Mouse (Mus musculus): ENCODE results near the gene C1qtnf4. TPM values are rescaled to one million over a fixed set of nuclear protein-coding genes. Genes with fewer than 3 reads are reported as not detected.

Gene C1qtnf4
- 390 and 487 TPM in 2 replicates for polyA plus RNA-seq (2012; rRNA removed)

DNA sequence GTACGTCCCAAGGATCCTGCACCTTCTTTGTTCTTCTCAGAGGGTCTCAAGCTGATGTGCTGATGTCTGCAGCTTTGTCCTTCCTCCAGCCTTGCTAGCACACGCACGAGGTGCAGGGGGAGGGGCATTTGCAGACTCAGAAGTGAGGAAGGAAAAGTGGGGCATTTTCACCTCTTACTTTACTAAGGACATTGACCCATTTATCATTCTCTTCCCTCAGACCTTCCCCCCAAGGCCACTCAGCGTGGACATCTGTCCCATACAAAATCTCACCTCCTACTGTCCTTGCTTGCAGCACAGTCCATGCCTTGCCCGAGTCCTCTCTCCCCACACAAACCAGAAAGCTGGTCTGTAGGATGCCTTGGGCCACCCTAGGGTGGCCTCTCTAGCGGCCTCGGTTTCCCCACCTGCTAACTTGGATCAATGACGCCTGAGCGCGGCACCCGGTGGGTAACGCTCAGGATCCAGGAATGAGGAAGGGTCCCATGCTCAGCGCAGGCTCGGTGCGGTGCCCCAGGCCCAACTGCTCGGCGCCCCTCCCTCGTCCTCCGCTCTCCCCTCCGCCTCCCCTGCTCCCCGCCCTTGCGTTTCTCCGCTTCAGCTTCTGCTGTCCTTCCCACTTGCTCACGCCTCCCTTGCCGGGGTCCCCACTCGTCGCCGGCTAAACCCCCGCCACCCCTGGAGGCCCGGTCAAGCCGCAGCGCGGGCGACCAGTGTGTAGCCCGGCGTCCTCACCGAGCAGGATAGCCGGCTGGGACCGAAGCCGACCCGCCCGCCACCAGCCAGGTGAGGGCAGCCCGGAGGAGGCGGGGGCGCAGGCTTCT lies at the start of gene C1qtnf4:
C1qtnf4 (plus strand) TSS at position 643 of the 824 bp plus-strand sequence.
- H3K27ac ChIP-seq (ENCODE audit: control insufficient read depth, insufficient read depth, low read depth, low read length) = no peak within 1 kb of the TSS
- peaks cover 19% of the 10 kb centered on the region for H3K4me1 ChIP-seq (ENCODE audit: control insufficient read depth, insufficient read depth, low read length)
- peak within 1 kb of the TSS; percentile 20 for H3K4me3 ChIP-seq (ENCODE audit: control insufficient read depth, low read depth, low read length)
- H3K27me3 ChIP-seq (ENCODE audit: control insufficient read depth, insufficient read depth, low read length) = no peaks in the 10 kb centered on the region
- TF ChIP-seq CTCF (IDR thresholded peaks at IDR 0.05; ENCODE audit: control insufficient read depth, insufficient read depth, insufficient replicate concordance, low read depth, low read length) (no peak), POLR2A (IDR thresholded peaks at IDR 0.05; ENCODE audit: control insufficient read depth, low read depth, low read length) (0 out of 2 replicates have a peak, but pooled peaks have one; percentile 21)
- H3K36me3 ChIP-seq (ENCODE audit: control insufficient read depth, insufficient read depth, low read length) = no peaks in the 10 kb centered on the region

DNA sequence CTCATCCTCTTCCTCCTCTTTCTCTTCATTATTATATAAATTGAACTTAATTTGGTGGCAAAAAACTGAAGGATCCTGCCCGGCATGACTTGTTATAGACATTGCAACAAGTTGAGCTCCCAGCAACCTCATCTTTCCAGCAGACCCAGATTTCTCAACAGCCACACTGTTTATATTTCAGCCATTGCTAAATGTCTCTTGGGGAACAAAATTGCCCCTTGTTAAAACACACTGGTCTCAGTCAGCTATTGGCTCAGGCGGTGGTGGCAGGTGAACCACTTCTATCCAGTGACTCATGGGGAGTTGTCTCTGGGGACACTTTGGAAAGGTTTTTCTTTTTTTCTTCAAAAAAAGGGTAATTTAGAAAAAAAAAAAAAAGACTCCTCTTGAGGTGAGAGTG lies 47.0 kb upstream of the C1qtnf4 start:
- Histone ChIP-seq H3K4me3 (ENCODE audit: control insufficient read depth, low read depth, low read length) (no peak overlapping the region), H3K27me3 (ENCODE audit: control insufficient read depth, insufficient read depth, low read length) (no peaks in the 10 kb centered on the region), H3K4me1 (ENCODE audit: control insufficient read depth, insufficient read depth, low read length) (no peaks in the 10 kb centered on the region), H3K36me3 (ENCODE audit: control insufficient read depth, insufficient read depth, low read length) (no peaks in the 10 kb centered on the region), H3K27ac (ENCODE audit: control insufficient read depth, insufficient read depth, low read depth, low read length) (no peak overlapping the region)
- TF ChIP-seq CTCF (IDR thresholded peaks at IDR 0.05; ENCODE audit: control insufficient read depth, insufficient read depth, insufficient replicate concordance, low read depth, low read length) = no peak
- no peak for TF ChIP-seq POLR2A (IDR thresholded peaks at IDR 0.05; ENCODE audit: control insufficient read depth, low read depth, low read length)

GRCm38 (mm10) chr2:90843666-90844065 lies 42.0 kb upstream of the C1qtnf4 start:
- TF ChIP-seq CTCF (IDR thresholded peaks at IDR 0.05; ENCODE audit: control insufficient read depth, insufficient read depth, insufficient replicate concordance, low read depth, low read length) (no peak), POLR2A (IDR thresholded peaks at IDR 0.05; ENCODE audit: control insufficient read depth, low read depth, low read length) (no peak)
- Histone ChIP-seq H3K4me3 (ENCODE audit: control insufficient read depth, low read depth, low read length) (no peak overlapping the region), H3K4me1 (ENCODE audit: control insufficient read depth, insufficient read depth, low read length) (peaks cover 3% of the 10 kb centered on the region; the same call in 1 of the 2 replicates), H3K27me3 (ENCODE audit: control insufficient read depth, insufficient read depth, low read length) (no peaks in the 10 kb centered on the region), H3K27ac (ENCODE audit: control insufficient read depth, insufficient read depth, low read depth, low read length) (no peak overlapping the region), H3K36me3 (ENCODE audit: control insufficient read depth, insufficient read depth, low read length) (no peaks in the 10 kb centered on the region)

DNA sequence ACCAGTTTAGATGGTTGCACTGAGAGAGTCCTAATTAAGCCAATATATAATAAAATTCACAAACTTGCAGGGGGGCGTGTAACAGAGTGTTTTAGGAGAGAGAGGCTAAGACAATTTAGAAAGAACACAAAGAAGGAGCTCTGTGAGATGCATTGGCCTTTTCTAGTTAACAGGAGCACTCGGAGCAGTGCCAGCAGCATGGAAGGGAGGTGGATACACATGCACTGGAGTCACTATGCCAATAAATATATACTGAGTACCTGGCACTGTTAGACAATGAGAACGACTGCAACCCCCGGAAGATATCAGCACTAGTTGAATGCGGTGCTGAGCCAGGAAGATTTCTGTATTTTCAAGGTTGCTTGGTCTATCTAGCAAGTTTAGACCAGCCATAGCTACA lies 41.4 kb upstream of the C1qtnf4 start:
- no peak for TF ChIP-seq CTCF (IDR thresholded peaks at IDR 0.05; ENCODE audit: control insufficient read depth, insufficient read depth, insufficient replicate concordance, low read depth, low read length)
- Histone ChIP-seq H3K36me3 (ENCODE audit: control insufficient read depth, insufficient read depth, low read length) (no peaks in the 10 kb centered on the region), H3K27ac (ENCODE audit: control insufficient read depth, insufficient read depth, low read depth, low read length) (no peak overlapping the region), H3K4me3 (ENCODE audit: control insufficient read depth, low read depth, low read length) (no peak overlapping the region), H3K4me1 (ENCODE audit: control insufficient read depth, insufficient read depth, low read length) (peaks cover 3% of the 10 kb centered on the region; the same call in 1 of the 2 replicates), H3K27me3 (ENCODE audit: control insufficient read depth, insufficient read depth, low read length) (no peaks in the 10 kb centered on the region)

GRCm38 (mm10) chr2:90845234-90845633 lies 40.4 kb upstream of the C1qtnf4 start:
- H3K27me3 ChIP-seq (ENCODE audit: control insufficient read depth, insufficient read depth, low read length) = no peaks in the 10 kb centered on the region
- peaks cover 3% of the 10 kb centered on the region; the same call in 1 of the 2 replicates for H3K4me1 ChIP-seq (ENCODE audit: control insufficient read depth, insufficient read depth, low read length)
- H3K4me3 ChIP-seq (ENCODE audit: control insufficient read depth, low read depth, low read length) = peak overlapping the region; percentile 9; the same call in 1 of the 2 replicates
- no peak overlapping the region for H3K27ac ChIP-seq (ENCODE audit: control insufficient read depth, insufficient read depth, low read depth, low read length)
- no peaks in the 10 kb centered on the region; the same call in 1 of the 2 replicates for H3K36me3 ChIP-seq (ENCODE audit: control insufficient read depth, insufficient read depth, low read length)
- TF ChIP-seq POLR2A (IDR thresholded peaks at IDR 0.05; ENCODE audit: control insufficient read depth, low read depth, low read length) (no peak), CTCF (IDR thresholded peaks at IDR 0.05; ENCODE audit: control insufficient read depth, insufficient read depth, insufficient replicate concordance, low read depth, low read length) (no peak)

GRCm38 (mm10) chr2:90846171-90846570 lies 39.5 kb upstream of the C1qtnf4 start:
- TF ChIP-seq CTCF (IDR thresholded peaks at IDR 0.05; ENCODE audit: control insufficient read depth, insufficient read depth, insufficient replicate concordance, low read depth, low read length) = no peak
- TF ChIP-seq POLR2A (IDR thresholded peaks at IDR 0.05; ENCODE audit: control insufficient read depth, low read depth, low read length) = no peak
- H3K27ac ChIP-seq (ENCODE audit: control insufficient read depth, insufficient read depth, low read depth, low read length) = no peak overlapping the region; the same call in 1 of the 2 replicates
- H3K4me3 ChIP-seq (ENCODE audit: control insufficient read depth, low read depth, low read length) = peak overlapping the region; percentile 99

GRCm38 (mm10) chr2:90846597-90846954 lies 39.1 kb upstream of the C1qtnf4 start:
- no peaks in the 10 kb centered on the region; the same call in none of the 2 replicates for H3K36me3 ChIP-seq (ENCODE audit: control insufficient read depth, insufficient read depth, low read length)
- no peak for TF ChIP-seq CTCF (IDR thresholded peaks at IDR 0.05; ENCODE audit: control insufficient read depth, insufficient read depth, insufficient replicate concordance, low read depth, low read length)
- TF ChIP-seq POLR2A (IDR thresholded peaks at IDR 0.05; ENCODE audit: control insufficient read depth, low read depth, low read length) = no peak
- peaks cover 3% of the 10 kb centered on the region for H3K4me1 ChIP-seq (ENCODE audit: control insufficient read depth, insufficient read depth, low read length)
- no peaks in the 10 kb centered on the region for H3K27me3 ChIP-seq (ENCODE audit: control insufficient read depth, insufficient read depth, low read length)
- peak overlapping the region; percentile 99 for H3K4me3 ChIP-seq (ENCODE audit: control insufficient read depth, low read depth, low read length)
- peak overlapping the region; percentile 93 for H3K27ac ChIP-seq (ENCODE audit: control insufficient read depth, insufficient read depth, low read depth, low read length)

More at GRCm38 (mm10) chr2:90846171-90846570, 39.5 kb upstream of the C1qtnf4 start:
- Histone ChIP-seq H3K36me3 (ENCODE audit: control insufficient read depth, insufficient read depth, low read length) (no peaks in the 10 kb centered on the region; the same call in none of the 2 replicates), H3K27me3 (ENCODE audit: control insufficient read depth, insufficient read depth, low read length) (no peaks in the 10 kb centered on the region), H3K4me1 (ENCODE audit: control insufficient read depth, insufficient read depth, low read length) (peaks cover 3% of the 10 kb centered on the region)

Measured in testis, adult 2 months (tissue).